Mouse (Mus musculus) MEL (cell line): ENCODE results near the gene Cyp1a2. TPM values are rescaled to one million over a fixed set of nuclear protein-coding genes. Genes with fewer than 3 reads are reported as not detected.

Source experiments
- DNase-seq: peaks from one replicate; pipeline ENCODE4 v3.0.0; 2011; ENCODE audit warnings: low read depth, low spot score
- H3K27ac ChIP-seq: 2 replicates; pipeline ENCODE4 v1.5.1; 2012; ENCODE audit warnings: low read depth, mild to moderate bottlenecking, control low read depth, low read length, moderate library complexity; ENCODE audit not compliant: control insufficient read depth
- H3K27me3 ChIP-seq, 2 experiments: fragments of 150-350 bp in 1 of 2; sonication (generic) in 1 of 2; 2 replicates each; pipeline ENCODE4 v1.6.1; 2012; ENCODE audit warnings: low read length in 2 of 2, mild to moderate bottlenecking in 2 of 2, improper control_type of control experiment in 1 of 2, moderate library complexity in 1 of 2; ENCODE audit not compliant: insufficient read depth in 2 of 2, control insufficient read depth in 1 of 2
- H3K36me3 ChIP-seq, 2 experiments: 2 replicates each; pipeline ENCODE4 v1.6.1; 2012 to 2014; ENCODE audit warnings: low read length in 2 of 2, improper control_type of control experiment in 1 of 2, inconsistent platforms in 1 of 2, mild to moderate bottlenecking in 1 of 2; ENCODE audit not compliant: insufficient read depth in 2 of 2, control insufficient read depth in 1 of 2
- H3K4me1 ChIP-seq, 2 experiments: fragments of 150-350 bp in 1 of 2; sonication (generic) in 1 of 2; 2 replicates each; pipeline ENCODE4 v1.6.1; 2012; ENCODE audit warnings: low read length in 2 of 2, improper control_type of control experiment in 1 of 2, mild to moderate bottlenecking in 1 of 2; ENCODE audit not compliant: insufficient read depth in 2 of 2, control insufficient read depth in 1 of 2
- H3K4me3 ChIP-seq, 2 experiments: fragments of 150-350 bp in 1 of 2; sonication (generic) in 1 of 2; 2 replicates each; pipeline ENCODE4 v1.5.1; 2012; ENCODE audit warnings: low read depth in 2 of 2, low read length in 2 of 2, mild to moderate bottlenecking in 2 of 2, moderate library complexity in 2 of 2, control low read depth in 1 of 2, improper control_type of control experiment in 1 of 2; ENCODE audit not compliant: control insufficient read depth in 1 of 2, insufficient read depth in 1 of 2
- H3K79me2 ChIP-seq: 2 replicates; pipeline ENCODE4 v1.6.1; 2012; ENCODE audit warnings: mild to moderate bottlenecking, low read length, moderate library complexity; ENCODE audit not compliant: control insufficient read depth, poor library complexity, insufficient read depth
- H3K9ac ChIP-seq: 2 replicates; pipeline ENCODE4 v1.6.1; 2012; ENCODE audit warnings: low read depth, mild to moderate bottlenecking, control low read depth, low read length, moderate library complexity; ENCODE audit not compliant: control insufficient read depth, poor library complexity, severe bottlenecking
- H3K9me3 ChIP-seq: fragments of 150-350 bp; sonication (generic); replicated peaks from 2 replicates; pipeline ENCODE4 v1.6.1; 2012; ENCODE audit warnings: mild to moderate bottlenecking, low read length, improper control_type of control experiment, moderate library complexity; ENCODE audit not compliant: insufficient read depth
- CHD2 ChIP-seq: IDR thresholded peaks from 2 replicates; pipeline ENCODE4 v1.6.1; 2011; ENCODE audit warnings: low read length, improper control_type of control experiment
- CTCF ChIP-seq, 3 experiments: IDR thresholded peaks in 2 of 3; conservative IDR thresholded peaks in 1 of 3; 2 replicates each; pipeline ENCODE4 v1.5.1; 2011 to 2012; ENCODE audit warnings: low read length in 3 of 3, low read depth in 2 of 3, mild to moderate bottlenecking in 2 of 3, improper control_type of control experiment in 1 of 3, inconsistent platforms in 1 of 3, mixed read lengths in 1 of 3, moderate library complexity in 1 of 3; ENCODE audit not compliant: control insufficient read depth in 1 of 3, insufficient read depth in 1 of 3, poor library complexity in 1 of 3, severe bottlenecking in 1 of 3
- E2F4 ChIP-seq: IDR thresholded peaks from 2 replicates; pipeline ENCODE4 v1.6.1; 2011; ENCODE audit warnings: low read depth, low read length, improper control_type of control experiment, borderline replicate concordance
- ELF1 ChIP-seq: IDR thresholded peaks from 2 replicates; pipeline ENCODE4 v1.6.1; 2014; ENCODE audit warnings: low read depth, mild to moderate bottlenecking, inconsistent platforms, low read length, improper control_type of control experiment, moderate library complexity
- EP300 ChIP-seq, 2 experiments: IDR thresholded peaks; 2 replicates each; pipeline ENCODE4 v1.6.1; 2011; ENCODE audit warnings: improper control_type of control experiment in 2 of 2, low read length in 2 of 2, low read depth in 1 of 2, mild to moderate bottlenecking in 1 of 2
- ETS1 ChIP-seq: IDR thresholded peaks from 2 replicates; pipeline ENCODE4 v1.6.1; 2012; ENCODE audit warnings: low read depth, mild to moderate bottlenecking, inconsistent platforms, low read length, improper control_type of control experiment, moderate library complexity
- GATA1 ChIP-seq: IDR thresholded peaks from 2 replicates; pipeline ENCODE4 v1.6.1; 2011; ENCODE audit warnings: low read depth, low read length, improper control_type of control experiment
- HCFC1 ChIP-seq: IDR thresholded peaks from 2 replicates; pipeline ENCODE4 v1.6.1; 2012; ENCODE audit warnings: low read depth, mild to moderate bottlenecking, inconsistent platforms, low read length, improper control_type of control experiment, moderate library complexity
- JUND ChIP-seq: IDR thresholded peaks from 2 replicates; pipeline ENCODE4 v1.6.1; 2011; ENCODE audit warnings: low read depth, mild to moderate bottlenecking, improper control_type of control experiment, low read length
- KAT2A ChIP-seq: conservative IDR thresholded peaks from 2 replicates; pipeline ENCODE4 v1.6.1; 2012; ENCODE audit warnings: low read depth, low read length, improper control_type of control experiment, inconsistent platforms
- MAX ChIP-seq: IDR thresholded peaks from 2 replicates; pipeline ENCODE4 v1.6.1; 2011; ENCODE audit warnings: low read length, improper control_type of control experiment
- MAZ ChIP-seq: IDR thresholded peaks from 2 replicates; pipeline ENCODE4 v1.6.1; 2012; ENCODE audit warnings: low read depth, mild to moderate bottlenecking, inconsistent platforms, low read length, improper control_type of control experiment
- MEF2A ChIP-seq: IDR thresholded peaks from 2 replicates; pipeline ENCODE4 v1.6.1; 2014; ENCODE audit warnings: low read depth, mild to moderate bottlenecking, inconsistent platforms, low read length, improper control_type of control experiment; ENCODE audit not compliant: poor library complexity, insufficient replicate concordance, severe bottlenecking; ENCODE audit errors: extremely low read depth
- MXI1 ChIP-seq: IDR thresholded peaks from 2 replicates; pipeline ENCODE4 v1.6.1; 2011; ENCODE audit warnings: mild to moderate bottlenecking, low read depth, low read length, improper control_type of control experiment
- POLR2AphosphoS2 ChIP-seq: IDR thresholded peaks from 2 replicates; pipeline ENCODE4 v1.6.1; 2011; ENCODE audit warnings: low read length, improper control_type of control experiment
- POLR2AphosphoS5 ChIP-seq: IDR thresholded peaks from 2 replicates; pipeline ENCODE4 v1.6.1; 2012; ENCODE audit warnings: low read depth, borderline replicate concordance, mild to moderate bottlenecking, inconsistent platforms, low read length, moderate library complexity, mixed read lengths
- RAD21 ChIP-seq: IDR thresholded peaks from 2 replicates; pipeline ENCODE4 v1.6.1; 2011; ENCODE audit warnings: mild to moderate bottlenecking, low read depth, low read length, improper control_type of control experiment
- RCOR1 ChIP-seq: IDR thresholded peaks from 2 replicates; pipeline ENCODE4 v1.6.1; 2012; ENCODE audit warnings: low read depth, mild to moderate bottlenecking, inconsistent platforms, low read length, improper control_type of control experiment
- SIN3A ChIP-seq: IDR thresholded peaks from 2 replicates; pipeline ENCODE4 v1.6.1; 2012; ENCODE audit warnings: low read length, improper control_type of control experiment, inconsistent platforms
- SMC3 ChIP-seq: IDR thresholded peaks from 2 replicates; pipeline ENCODE4 v1.6.1; 2011; ENCODE audit warnings: low read depth, low read length, improper control_type of control experiment
- TAL1 ChIP-seq: IDR thresholded peaks from 2 replicates; pipeline ENCODE4 v1.6.1; 2012; ENCODE audit warnings: mild to moderate bottlenecking, inconsistent platforms, low read length, moderate library complexity, mixed read lengths
- TBP ChIP-seq: IDR thresholded peaks from 2 replicates; pipeline ENCODE4 v1.8.0; 2011; ENCODE audit warnings: low read depth, low read length, improper control_type of control experiment
- TCF12 ChIP-seq: IDR thresholded peaks from 2 replicates; pipeline ENCODE4 v1.6.1; 2014; ENCODE audit warnings: low read depth, mild to moderate bottlenecking, inconsistent platforms, low read length, improper control_type of control experiment, moderate library complexity
- UBTF ChIP-seq: IDR thresholded peaks from 2 replicates; pipeline ENCODE4 v1.6.1; 2012; ENCODE audit warnings: low read depth, mild to moderate bottlenecking, inconsistent platforms, low read length, improper control_type of control experiment, moderate library complexity, borderline replicate concordance; ENCODE audit not compliant: insufficient read depth
- USF1 ChIP-seq: IDR thresholded peaks from 2 replicates; pipeline ENCODE4 v1.6.1; 2014; ENCODE audit warnings: low read depth, mild to moderate bottlenecking, inconsistent platforms, low read length, improper control_type of control experiment, moderate library complexity
- USF2 ChIP-seq, 2 experiments: IDR thresholded peaks; 2 replicates each; pipeline ENCODE4 v1.6.1; 2011 to 2012; ENCODE audit warnings: improper control_type of control experiment in 2 of 2, low read length in 2 of 2, borderline replicate concordance in 1 of 2, inconsistent platforms in 1 of 2, low read depth in 1 of 2, mild to moderate bottlenecking in 1 of 2; ENCODE audit not compliant: insufficient read depth in 1 of 2
- ZC3H11A ChIP-seq: IDR thresholded peaks from 2 replicates; pipeline ENCODE4 v1.6.1; 2012; ENCODE audit warnings: low read depth, mild to moderate bottlenecking, inconsistent platforms, low read length, improper control_type of control experiment
- ZMIZ1 ChIP-seq: IDR thresholded peaks from 2 replicates; pipeline ENCODE4 v1.6.1; 2012; ENCODE audit warnings: low read depth, mild to moderate bottlenecking, inconsistent platforms, low read length, improper control_type of control experiment, moderate library complexity
- ZNF384 ChIP-seq: IDR thresholded peaks from 2 replicates; pipeline ENCODE4 v1.6.1; 2012; ENCODE audit warnings: low read depth, mild to moderate bottlenecking, inconsistent platforms, low read length, improper control_type of control experiment
- polyA plus RNA-seq, 2 experiments: library from polyadenylated mRNA; stranded (reverse) in 1 of 2; unstranded in 1 of 2; fragments of >175 nt in 1 of 2; fragments of >200 nt in 1 of 2; gene quantifications; 2 replicates each; pipeline versions ENCODE4 v1.2.1 to v1.2.4; 2012; ENCODE audit warnings: low replicate concordance in 2 of 2, low read depth in 1 of 2; ENCODE audit not compliant: insufficient read length in 2 of 2, insufficient read depth in 1 of 2, missing spikeins in 1 of 2
- total RNA-seq: library from RNA; depleted of rRNA; stranded (reverse); fragments of 300-350 nt; gene quantifications from 2 replicates; pipeline ENCODE4 v1.2.3, GENCODE M21; 2012

Gene Cyp1a2
- total and polyA plus RNA-seq, 3 experiments = not detected

DNA sequence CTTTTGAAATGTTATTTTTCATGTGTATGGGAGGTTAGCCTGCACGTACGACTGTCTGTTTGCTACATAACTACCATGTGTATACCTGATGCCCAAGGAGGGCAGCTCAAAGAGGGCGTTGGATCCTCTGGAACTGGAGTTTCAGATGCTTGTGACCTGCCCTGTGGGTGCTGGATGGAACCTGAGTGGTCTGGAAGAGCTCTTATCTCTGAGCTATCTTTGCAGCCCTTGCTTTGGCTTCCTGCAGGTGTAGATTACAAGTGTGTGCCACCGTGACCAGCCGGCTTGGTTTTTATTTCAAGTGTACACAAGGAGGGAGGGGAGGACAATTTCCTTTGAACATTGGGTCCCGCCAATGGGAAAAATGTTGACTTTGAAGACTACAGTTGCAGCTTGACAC, 23.0 kb downstream of the Cyp1a2 start:
- Histone ChIP-seq H3K27ac (no peak overlapping the region), H3K79me2 (no peaks in the 10 kb centered on the region), H3K9ac (peak overlapping the region; percentile 34; the same call in 1 of the 2 replicates), H3K9me3 (no peaks in the 10 kb centered on the region), H3K4me1 (peaks cover 5 to 12% of the 10 kb centered on the region in 2 experiments; a peak in 3 of 4 replicates), H3K36me3 (peaks cover 0 to 11% of the 10 kb centered on the region in 2 experiments; a peak in 2 of 4 replicates), H3K27me3 (no peaks in the 10 kb centered on the region; a peak in 1 of 4 replicates), H3K4me3 (peak overlapping the region in 1 of 2 experiments; percentile 5; a peak in 1 of 4 replicates)
- DNase-seq = peak; percentile 42
- TF ChIP-seq CHD2 (no peak), TCF12 (peak; percentile 80), EP300 (IDR thresholded peaks at IDR 0.05; ENCODE audit: low read depth in 1 of 2, low read length in 2 of 2) (peak; percentile 16 to 72; a peak in 3 of 4 replicates), HCFC1 (no peak), KAT2A (no peak), RCOR1 (0 out of 2 replicates have a peak, but pooled peaks have one; percentile 43), TAL1 (peak; percentile 56), ETS1 (peak; percentile 39; the same call in 1 of the 2 replicates), MAZ (no peak), CTCF (IDR thresholded peaks at IDR 0.05 in 2 of 3, conservative IDR thresholded peaks at IDR 0.05 in 1 of 3; ENCODE audit: control insufficient read depth in 1 of 3, insufficient read depth in 1 of 3, low read depth in 2 of 3, low read length in 3 of 3, poor library complexity in 1 of 3, severe bottlenecking in 1 of 3) (no peak), GATA1 (peak; percentile 74), SIN3A (peak; percentile 30; the same call in 1 of the 2 replicates), UBTF (no peak), JUND (no peak), TBP (no peak), MXI1 (no peak), ELF1 (no peak)

DNA sequence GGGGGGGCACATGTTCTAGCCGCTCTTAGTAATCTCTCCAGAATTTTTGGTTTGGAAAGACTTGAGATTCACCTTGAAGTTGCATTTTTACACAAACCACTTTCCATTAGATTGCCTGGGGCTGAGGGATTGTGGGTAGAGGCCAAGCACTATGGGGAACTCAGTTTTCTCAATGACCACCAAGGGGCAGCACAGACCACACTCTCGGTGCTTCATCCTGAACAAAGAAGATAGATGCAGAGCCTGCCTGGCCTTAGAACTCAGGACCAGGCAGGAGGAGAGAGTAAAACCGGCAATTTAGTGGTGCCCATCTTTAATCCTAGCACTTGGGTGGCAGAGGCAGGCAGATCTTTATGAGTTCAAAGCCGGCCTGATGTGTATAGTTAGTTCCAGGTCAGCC, 23.7 kb downstream of the Cyp1a2 start:
- Histone ChIP-seq H3K36me3 (peaks cover 0 to 14% of the 10 kb centered on the region in 2 experiments; a peak in 2 of 4 replicates), H3K9ac (no peak overlapping the region), H3K4me3 (no peak overlapping the region), H3K27me3 (no peaks in the 10 kb centered on the region; a peak in 1 of 4 replicates), H3K4me1 (peaks cover 5 to 12% of the 10 kb centered on the region in 2 experiments; a peak in 3 of 4 replicates), H3K9me3 (no peaks in the 10 kb centered on the region), H3K79me2 (no peaks in the 10 kb centered on the region)
- DNase-seq = peak; percentile 89
- TF ChIP-seq CHD2 (no peak), EP300 (IDR thresholded peaks at IDR 0.05; ENCODE audit: low read depth in 1 of 2, low read length in 2 of 2) (no peak), ZMIZ1 (no peak), CTCF (IDR thresholded peaks at IDR 0.05 in 2 of 3, conservative IDR thresholded peaks at IDR 0.05 in 1 of 3; ENCODE audit: control insufficient read depth in 1 of 3, insufficient read depth in 1 of 3, low read depth in 2 of 3, low read length in 3 of 3, poor library complexity in 1 of 3, severe bottlenecking in 1 of 3) (peak; percentile 74 to 96 (median 79)), TBP (0 out of 2 replicates have a peak, but pooled peaks have one; percentile 46), MEF2A (no peak), JUND (no peak), SMC3 (peak; percentile 90), ETS1 (no peak), POLR2AphosphoS2 (no peak), ZNF384 (no peak), RAD21 (peak; percentile 95), MAZ (no peak), ZC3H11A (peak; percentile 83), GATA1 (no peak), TCF12 (no peak), USF1 (no peak), MAX (no peak), E2F4 (no peak), TAL1 (no peak), POLR2AphosphoS5 (no peak), USF2 (IDR thresholded peaks at IDR 0.05; ENCODE audit: borderline replicate concordance in 1 of 2, insufficient read depth in 1 of 2, low read depth in 1 of 2, low read length in 2 of 2) (no peak)
- TF ChIP-seq, all 39 proteins: peak for 5
- no peak overlapping the region for H3K27ac ChIP-seq
